In genomic region chr2:44519236-44519635, GRCm38 (mm10) we compare ENCODE assay signal across 12 mouse cellular contexts.
A peak's percentile ranks its signal among the peaks of the same experiment; 100 is the strongest.
DNase-seq lines count a peak whose midpoint lies in the region.
"Had no signal": no experiment of that assay in that cellular context is flagged by ENCODE, and none has a peak within 500 bp of the region (broad histone marks: within the 10 kb centered on the region; RNA-seq: fewer than 3 reads in every experiment).

No protein-coding gene starts in this region.

- DNase-seq in gastrocnemius, adult 18-20 months (ENCODE audit: low spot score), result peak; percentile 29
- no peak for DNase-seq in gastrocnemius, adult 8-10 months (ENCODE audit: low spot score in 2 of 2)
- DNase-seq in 3T3-L1 (ENCODE audit: low read depth, low spot score), result peak; percentile 76
- no peak for DNase-seq in heart, adult 9 months (ENCODE audit: low spot score in 2 of 2)
- no peak for DNase-seq in left cerebral cortex, adult 18-20 months (ENCODE audit: low spot score in 2 of 2)
- DNase-seq: adrenal gland, postnatal 14 days; cerebellum, adult 11-12 months; cerebellum, adult 2 months; cerebellum, adult 9-10 months; cerebellum, postnatal 10 days; cerebellum, postnatal 25 days; forebrain, postnatal 0 days had no signal

Comparison
In these comparisons a context has a peak if more than half of its experiments do, and no peak if none do; other contexts are left out.
1. DNase-seq: peak in gastrocnemius, adult 18-20 months (single experiment) and 3T3-L1 (single experiment); none in gastrocnemius, adult 8-10 months (0 of 2), heart, adult 9 months (0 of 2) and left cerebral cortex, adult 18-20 months (0 of 2).